Mouse (Mus musculus) erythroblast, adult 5-6 weeks (primary cell): ENCODE results near the gene Ttf1. TPM values are rescaled to one million over a fixed set of nuclear protein-coding genes. Genes with fewer than 3 reads are reported as not detected.
"Not testable (repeated sequence)": the region's sequence is repeated elsewhere in the genome, so short reads cannot be mapped to it uniquely, and the experiment has no call there.

Experiments used
- ATAC-seq: replicated peaks from 2 replicates; pipeline ENCODE4 v1.8.0; 2016; ENCODE audit warnings: moderate number of reproducible peaks, mild to moderate bottlenecking, moderate TSS enrichment, inconsistent platforms; ENCODE audit not compliant: poor library complexity, low FRiP score, severe bottlenecking
- total RNA-seq, 2 experiments: library from RNA; stranded (forward) in 1 of 2; stranded (reverse) in 1 of 2; fragments of 150-400 nt in 1 of 2; fragments of 200-764, 138-1000 nt in 1 of 2; gene quantifications; 2 replicates each; pipeline versions ENCODE4 v1.2.3 to v1.2.4; 2015 to 2017; ENCODE audit warnings: low replicate concordance in 2 of 2

The Ttf1 gene
- total RNA-seq, 2 experiments from 2014 or later, result 3.3 to 14.6 TPM

DNA sequence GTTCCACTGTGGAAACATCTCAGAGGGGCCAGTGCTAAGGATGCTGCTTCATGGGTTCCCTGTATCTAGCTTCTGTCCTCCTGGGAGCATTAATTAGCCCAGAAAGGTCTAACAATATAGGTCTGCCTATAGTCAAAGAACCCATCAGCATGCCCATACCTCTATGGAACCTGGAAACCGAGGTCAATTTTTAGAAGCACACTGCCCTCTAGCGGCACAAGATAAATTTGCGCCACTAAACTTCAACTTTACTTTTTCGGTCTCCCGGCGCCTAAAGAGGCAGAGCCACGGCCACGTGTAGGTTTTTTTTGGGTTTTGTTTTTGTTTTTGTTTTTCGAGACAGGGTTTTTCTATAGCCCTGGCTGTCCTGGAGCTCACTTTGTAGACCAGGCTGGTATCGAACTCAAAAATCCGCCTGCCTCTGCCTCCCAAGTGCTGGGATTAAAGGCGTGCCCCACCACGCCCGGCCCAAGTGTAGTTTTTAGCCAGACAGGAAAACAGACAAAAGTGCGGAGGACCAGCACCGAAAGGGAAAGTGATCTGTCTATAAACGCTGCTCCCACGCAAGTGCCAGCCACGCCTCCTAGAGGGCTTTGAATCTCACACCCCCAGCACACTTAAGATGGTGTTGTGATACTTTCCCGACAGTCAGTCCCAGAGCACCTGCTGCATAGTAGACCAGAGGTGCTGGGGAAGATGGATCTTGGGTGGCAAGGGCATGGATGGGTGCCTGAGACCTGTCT lies 6.1 kb upstream of the Ttf1 start:
- ATAC-seq, result peak; percentile 84

DNA sequence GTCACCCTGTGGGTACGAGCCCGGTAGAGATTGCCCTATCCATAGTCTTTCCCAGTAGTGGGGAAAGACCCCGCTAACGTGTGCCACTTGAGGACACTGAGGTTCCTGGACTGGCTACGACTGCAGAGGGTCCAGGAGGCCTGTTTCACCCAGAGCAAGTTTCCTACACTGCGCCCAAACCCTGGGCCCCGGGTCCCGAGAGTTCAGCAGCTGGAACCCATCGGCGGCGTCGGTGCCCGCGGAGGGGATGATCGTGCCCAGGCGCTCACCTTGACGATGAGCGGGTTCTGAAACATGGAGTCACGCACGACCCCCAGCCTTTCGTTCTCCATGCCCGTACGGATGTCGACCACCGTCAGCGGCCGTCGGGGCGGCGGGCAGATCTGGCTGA lies 5.5 kb upstream of the Ttf1 start:
- ATAC-seq, result peak; percentile 19; the same call in 1 of the 2 replicates

DNA sequence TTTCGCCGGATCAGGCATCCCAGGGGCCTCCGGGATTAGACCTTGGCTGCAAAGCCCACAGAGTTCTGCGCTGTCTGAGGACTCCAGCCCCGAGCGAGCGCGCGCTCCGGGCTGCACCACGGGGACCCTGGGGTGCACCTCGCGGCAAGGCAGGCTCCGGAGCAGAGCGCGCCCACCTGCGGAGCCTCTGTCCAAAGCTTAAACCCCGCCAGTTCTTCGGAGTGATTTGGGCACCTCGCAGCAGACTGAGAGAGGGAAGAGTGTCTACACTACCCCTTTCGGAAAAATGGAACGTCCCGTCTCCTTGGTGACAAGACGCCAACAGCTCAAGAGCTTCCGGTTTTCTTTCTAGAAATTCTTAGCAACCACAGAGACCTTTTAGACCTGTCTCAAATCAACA lies 5.1 kb upstream of the Ttf1 start, which contains the start of gene Cfap77:
TSS of gene Cfap77 (minus strand) at position 76 of the 400 bp plus-strand sequence.
- no peak for ATAC-seq

DNA sequence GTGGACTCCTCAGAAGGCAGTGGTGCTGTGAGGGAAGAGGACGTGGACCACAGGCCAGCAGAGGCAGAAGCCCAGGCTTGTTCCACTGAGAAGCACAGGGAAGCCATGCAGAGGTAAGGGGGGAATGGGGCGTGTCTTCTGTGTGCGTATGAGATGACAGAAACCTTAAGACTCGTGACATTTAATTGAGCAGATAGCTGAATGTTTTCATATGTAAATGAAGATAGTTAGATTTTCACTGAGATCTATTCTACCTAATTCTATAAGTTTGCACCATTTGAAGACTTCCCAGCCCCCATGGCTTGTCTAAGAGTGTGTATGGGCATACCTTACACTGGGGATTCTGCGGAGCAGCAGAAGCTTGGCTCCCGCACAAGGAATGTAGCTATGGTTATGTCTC lies 5.7 kb downstream of the Ttf1 start:
- no peak for ATAC-seq

GRCm38 (mm10) chr2:29066410-29066809 lies 6.3 kb downstream of the Ttf1 start:
- ATAC-seq, result no peak

DNA sequence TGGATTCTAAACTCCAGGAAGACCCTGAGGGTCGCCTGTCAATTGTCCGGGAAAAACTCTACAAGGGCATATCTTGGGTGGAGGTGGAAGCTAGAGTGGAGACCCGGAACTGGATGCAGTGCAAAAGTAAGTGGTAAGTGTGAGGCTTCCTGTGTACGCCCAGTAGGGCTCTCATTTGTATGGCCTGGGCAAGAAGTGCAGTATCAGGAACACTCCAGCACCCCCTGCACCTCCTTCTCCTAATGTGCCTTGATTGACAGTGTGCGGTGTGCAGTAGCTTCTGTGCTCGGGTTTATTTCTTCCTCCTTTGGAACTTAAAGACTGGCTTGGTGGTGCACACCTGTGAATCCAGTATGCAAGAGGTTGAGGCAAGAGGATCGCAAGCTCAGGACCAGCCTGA lies 14.6 kb downstream of the Ttf1 start:
- no peak for ATAC-seq

DNA sequence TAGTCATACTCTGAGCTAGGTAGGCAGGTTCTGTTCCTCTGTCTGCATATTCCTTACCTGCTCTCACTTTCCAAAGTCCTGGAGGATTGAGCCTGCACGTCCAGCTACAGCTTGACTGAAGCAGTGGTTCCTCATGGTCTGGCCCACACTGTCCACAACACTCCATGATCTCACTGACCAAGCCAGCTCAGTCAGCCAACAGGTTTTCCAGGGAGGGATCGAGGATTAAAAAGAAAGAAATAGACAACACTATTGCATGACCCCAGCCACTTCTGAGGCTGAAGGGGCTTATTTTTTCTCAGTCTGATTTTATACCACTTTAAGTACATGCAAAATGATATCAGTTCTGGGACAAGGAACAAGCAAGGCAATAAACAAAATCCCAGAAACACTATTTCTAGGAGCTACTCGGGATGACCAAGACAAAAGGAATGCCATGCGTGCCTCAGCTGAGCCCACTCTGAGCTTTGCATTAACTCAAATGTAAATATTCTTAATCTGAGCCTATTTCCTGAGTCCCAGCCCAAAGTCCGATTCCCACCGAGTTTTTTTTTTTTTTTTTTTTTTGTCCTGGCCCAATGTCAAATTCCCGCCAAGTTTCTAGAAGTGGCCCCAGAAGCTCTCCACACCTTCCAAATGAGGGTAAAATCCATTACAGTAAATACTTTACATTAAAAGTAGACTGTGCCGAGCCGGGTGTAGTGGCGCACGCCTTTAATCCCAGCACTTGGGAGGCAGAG lies 15.4 kb downstream of the Ttf1 start:
- ATAC-seq, result no peak

GRCm38 (mm10) chr2:29076226-29076625 lies 16.2 kb downstream of the Ttf1 start:
- ATAC-seq, result no peak

GRCm38 (mm10) chr2:29081965-29082364 lies 21.9 kb downstream of the Ttf1 start:
- ATAC-seq, result no peak

GRCm38 (mm10) chr2:29086026-29086425 lies 26.0 kb downstream of the Ttf1 start:
- no peak for ATAC-seq

GRCm38 (mm10) chr2:29089276-29089675 lies 29.2 kb downstream of the Ttf1 start:
- not testable (repeated sequence) for ATAC-seq

DNA sequence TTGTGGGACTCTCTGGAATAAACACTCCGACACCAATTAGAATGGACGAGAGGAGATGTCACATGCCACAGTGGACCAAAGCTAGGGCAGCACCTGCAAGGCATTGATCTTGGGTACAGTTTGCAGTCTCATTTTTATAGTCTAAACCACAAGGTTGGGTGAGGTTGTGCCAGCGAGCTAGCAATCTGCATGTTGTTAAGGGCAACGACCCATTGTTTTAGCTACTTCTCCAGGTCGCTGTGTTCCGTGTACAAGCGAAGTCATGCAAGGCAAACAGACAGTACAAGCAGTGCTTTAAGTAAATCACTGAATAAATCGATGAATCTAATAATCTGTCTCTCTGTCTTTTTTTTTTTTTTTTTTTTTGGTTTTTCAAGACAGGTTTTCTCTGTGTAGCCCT lies 35.6 kb downstream of the Ttf1 start:
- ATAC-seq, result no peak

GRCm38 (mm10) chr2:29096751-29097150 lies 36.7 kb downstream of the Ttf1 start:
- ATAC-seq, result no peak

- no peak for ATAC-seq
These were observed 37.4 kb downstream of the Ttf1 start for GRCm38 (mm10) chr2:29097465-29097864.

- not testable (repeated sequence) for ATAC-seq
These were observed 37.9 kb downstream of the Ttf1 start for GRCm38 (mm10) chr2:29097955-29098354.

DNA sequence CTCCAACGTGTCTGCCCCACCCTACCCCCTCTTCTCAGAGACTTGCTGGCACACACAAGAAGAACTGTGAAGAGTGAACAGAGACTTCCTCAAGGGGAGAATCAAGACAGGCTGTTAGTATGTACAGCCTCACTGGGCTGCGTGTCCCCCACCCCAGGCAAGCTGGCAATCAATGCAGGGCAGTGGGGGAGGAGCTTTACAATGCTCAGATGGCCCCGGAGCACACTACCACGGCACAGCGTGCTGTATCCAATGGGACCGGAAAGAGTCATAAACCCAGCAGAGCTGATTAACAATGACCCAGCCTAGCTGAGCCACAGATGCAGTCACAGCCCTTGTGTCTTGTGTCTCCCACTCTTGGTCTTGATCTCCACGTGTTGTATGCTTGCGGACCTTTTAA lies 38.7 kb downstream of the Ttf1 start:
- no peak for ATAC-seq

- ATAC-seq, result no peak
These were observed 39.6 kb downstream of the Ttf1 start for GRCm38 (mm10) chr2:29099646-29100045.

DNA sequence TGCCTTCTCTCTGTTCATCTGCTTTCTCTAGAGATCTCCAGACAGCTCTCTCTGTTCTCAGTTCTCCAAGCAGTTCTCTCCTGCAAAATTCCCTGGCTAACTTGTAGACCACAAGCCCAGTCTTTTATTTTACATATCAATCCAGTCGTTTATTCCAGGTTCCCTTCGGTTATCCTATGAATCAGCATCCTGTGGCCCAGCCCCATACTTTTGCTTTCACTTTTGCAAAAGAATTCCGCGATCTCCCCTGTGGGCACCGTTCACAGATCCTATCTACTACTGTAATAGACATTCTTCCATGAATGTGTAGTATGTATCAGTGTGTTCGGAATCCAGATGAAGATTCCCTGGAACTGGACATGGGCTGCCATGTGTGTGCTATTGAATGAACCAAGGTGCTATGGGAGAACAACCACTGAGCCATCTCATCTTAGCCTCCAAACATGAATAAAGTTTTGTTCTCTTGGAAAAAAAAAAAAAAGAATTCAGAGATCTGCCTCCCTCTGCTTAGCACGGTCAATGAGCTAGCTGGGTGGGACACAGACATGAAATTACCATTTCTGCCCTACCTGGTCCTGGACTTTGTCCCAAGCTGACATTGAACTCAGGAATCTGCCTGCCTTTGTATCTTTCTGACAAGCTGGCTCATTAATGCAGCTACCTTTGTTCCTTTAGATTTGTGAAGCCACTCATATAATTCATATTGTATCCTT lies 40.9 kb downstream of the Ttf1 start:
- peak; percentile 39; the same call in 1 of the 2 replicates for ATAC-seq

DNA sequence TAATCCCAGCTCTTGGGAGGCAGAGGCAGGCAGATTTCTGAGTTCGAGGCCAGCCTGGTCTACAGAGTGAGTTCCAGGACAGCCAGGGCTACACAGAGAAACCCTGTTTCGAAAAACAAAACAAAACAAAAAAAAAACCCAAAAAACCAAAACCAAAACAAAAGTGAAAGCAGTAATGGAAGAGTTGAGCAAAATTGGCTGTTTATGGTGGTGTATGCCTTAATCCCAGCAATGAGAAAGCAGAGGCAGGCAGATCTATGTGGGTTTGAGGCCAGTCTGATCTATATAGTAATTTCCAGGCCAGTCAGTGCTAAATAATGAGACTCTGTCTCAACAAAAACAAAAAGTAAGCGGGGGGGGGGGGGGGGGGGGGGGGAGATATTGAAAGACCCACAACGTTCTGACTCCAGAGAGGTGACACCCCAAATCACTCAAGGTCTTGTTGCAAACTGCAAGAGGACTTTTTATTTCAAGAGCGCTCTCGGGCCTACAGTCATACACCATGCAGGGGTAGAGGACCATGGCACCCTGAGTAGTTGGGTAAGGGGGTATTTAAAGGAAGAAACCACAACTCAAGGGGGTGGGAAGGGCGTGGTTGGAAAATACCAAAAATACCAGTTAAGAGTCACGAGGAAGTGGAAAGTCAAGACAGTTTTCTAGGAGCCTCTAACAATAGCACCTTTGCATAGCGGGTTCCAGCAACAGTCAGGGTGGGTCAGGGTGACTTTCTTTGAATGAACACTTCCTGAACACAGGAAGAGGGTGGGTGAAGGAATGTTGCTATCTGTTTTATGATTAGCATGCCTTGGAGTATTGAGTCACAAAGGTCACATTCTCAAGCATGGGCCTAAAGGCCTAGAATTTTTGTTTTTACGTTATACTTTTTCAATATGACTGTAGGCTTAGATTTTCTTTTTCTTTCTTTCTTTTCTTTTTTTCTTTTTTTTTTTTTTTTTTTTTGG lies 42.6 kb downstream of the Ttf1 start:
- ATAC-seq, result not testable (repeated sequence)
